Mouse (Mus musculus) CD4-positive, CD25-positive, alpha-beta regulatory T cell, adult 2 months (primary cell): Measurements from ENCODE around the gene Oip5.
"Not testable (repeated sequence)": the region's sequence is repeated elsewhere in the genome, so short reads cannot be mapped to it uniquely, and the experiment has no call there.

Experiments
- DNase-seq: peaks from one replicate; pipeline ENCODE4 v3.0.0-alpha.2; 2012; ENCODE audit warnings: low read depth, low spot score

Oip5 gene

GRCm38 (mm10) chr2:119618199-119618982 is at the start of gene Oip5, which contains the start of gene Nusap1:
Gene Oip5 (minus strand): TSS chr2:119618469.
Gene Nusap1 (plus strand): TSS chr2:119618298.
- DNase-seq = peak; percentile 97

- DNase-seq = not testable (repeated sequence)
These were observed 47.5 kb upstream of the Oip5 start for GRCm38 (mm10) chr2:119665744-119666143.

DNA sequence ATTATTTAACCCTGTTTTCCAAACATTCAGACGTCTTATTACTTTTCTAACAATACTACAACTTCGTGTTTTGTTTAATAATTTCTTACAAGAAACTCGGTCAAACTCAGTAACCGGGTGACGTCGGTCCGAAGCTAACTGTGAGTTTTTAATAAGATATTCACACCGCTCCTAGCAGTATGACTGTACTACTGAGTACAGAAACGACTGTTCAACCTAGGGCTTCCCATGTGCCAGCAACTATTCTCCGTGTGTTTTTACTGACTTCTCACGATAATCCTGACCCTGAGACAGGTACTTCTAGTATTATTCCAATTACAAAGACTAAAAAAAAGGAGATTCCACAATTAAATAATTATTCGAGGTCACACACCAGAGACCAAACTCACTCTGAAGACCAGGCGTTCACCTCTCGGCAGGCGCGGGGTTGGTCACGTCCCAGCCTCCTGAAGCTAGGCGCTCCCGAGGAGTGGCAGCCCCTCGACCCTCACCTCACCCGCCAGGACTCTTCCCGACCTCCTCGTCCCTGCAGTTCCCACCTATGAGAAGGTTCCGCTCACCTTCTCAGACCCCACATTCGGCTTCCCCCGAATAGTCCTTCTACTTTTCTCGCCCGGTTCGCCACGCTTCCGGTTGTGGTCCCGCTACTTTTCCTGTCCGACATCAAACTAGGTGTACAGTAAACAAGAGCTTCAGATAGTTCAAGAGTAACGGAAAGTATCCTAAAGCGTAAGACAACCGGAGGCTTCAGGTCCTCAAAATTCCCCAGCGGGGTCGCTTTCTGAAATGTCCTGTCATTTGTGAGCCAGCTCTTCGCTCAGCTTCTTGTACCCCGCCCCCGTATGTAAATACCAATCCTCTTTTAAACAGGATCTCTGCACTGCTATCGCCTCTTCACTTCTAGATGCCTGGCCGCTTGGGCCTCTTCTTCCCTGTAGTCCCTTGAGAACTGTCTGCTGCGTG is 44.2 kb upstream of the Oip5 start, which contains the start of gene Ndufaf1:
Gene Ndufaf1 (minus strand): TSS at position 608 of the 963 bp plus-strand sequence.
- DNase-seq = peak; percentile 78

DNA sequence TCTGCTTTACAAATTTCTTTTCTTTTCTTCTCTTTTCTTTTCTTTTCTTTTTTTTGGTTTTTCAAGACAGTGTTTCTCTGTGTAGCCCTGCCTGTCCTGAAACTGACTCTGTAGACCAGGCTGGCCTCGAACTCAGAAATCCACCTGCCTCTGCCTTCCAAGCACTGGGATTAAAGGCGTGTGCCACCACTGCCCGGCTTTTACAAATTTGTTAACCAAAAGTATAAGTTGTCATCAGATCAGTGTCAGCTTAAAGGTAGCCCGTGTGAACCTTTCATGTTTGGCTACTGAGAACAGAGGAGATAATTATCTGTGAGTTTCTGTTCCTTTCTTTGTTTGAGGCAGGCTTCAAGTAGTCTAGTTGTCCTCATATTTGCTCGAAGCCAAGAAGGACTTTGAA is 26.0 kb upstream of the Oip5 start:
- DNase-seq = no peak

DNA sequence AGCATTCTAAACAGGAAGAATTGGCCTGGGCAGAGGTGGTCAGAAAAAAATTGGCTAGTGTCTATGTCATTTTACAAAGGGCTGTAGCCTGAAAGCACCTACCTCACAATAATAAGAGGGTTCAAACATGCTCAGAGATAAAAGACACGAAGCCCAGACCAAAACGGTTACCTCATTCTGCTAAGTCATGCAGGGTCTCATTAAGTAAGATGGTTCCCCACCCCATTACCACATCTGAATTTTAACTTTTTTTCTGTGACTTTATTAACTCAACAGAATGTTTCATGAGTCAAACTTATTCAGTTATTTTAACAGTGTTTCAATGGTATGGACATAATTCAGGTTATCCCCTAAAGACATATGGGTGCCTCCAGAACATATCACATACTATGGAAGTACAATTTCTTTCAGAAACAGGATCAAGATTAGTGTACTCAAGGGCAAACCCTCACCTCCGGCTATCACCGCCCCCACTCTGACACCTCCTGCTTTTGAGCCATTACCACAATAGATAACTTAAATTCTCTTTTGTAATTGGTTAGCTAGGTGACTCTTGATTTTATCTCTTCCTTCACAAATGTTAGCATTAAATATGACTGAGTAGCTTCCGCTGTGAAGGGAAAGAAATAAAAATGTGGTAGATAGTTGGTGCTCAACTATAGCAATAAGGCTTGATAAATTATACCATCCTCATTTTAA is 23.1 kb upstream of the Oip5 start:
- DNase-seq = peak; percentile 40

DNA sequence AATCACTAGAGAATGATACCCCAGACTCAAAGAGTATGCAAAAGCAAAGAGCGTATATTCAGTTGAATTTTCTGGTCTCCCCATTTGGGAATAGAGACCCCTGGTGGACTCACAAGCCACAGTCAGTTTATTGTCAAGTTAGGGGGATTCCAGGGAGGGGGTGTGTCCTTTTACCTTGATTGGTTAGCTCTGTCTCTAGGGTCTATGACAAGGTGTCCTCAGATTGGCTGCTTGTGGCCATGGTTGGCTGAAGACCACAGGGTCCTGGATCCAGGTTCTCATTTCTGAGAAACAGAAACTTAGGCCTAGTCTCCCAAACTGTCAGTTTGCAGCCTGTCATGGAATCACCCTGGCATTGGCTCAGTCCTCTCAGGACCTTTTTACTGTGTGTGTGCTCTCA is 18.5 kb upstream of the Oip5 start:
- DNase-seq = peak; percentile 27

DNA sequence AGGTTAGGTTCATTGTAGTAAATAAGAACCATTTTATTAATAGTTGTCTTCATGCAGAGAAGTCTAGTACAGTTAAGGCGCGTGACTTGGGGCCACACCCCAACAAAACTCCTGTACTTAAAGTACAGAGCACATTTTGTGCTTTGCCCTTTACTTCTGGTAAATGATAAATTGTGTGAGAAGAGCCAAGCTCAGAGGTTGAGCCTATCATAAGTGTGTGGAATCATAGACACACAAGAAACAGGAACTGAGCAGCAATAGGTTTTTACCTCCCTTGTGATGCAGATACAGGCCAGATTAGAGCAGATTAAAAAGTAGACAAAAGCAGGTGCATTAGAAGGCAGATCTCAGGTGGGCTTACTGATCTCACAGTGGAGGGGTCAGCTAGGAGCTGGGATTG is 3.0 kb upstream of the Oip5 start:
- DNase-seq = no peak

DNA sequence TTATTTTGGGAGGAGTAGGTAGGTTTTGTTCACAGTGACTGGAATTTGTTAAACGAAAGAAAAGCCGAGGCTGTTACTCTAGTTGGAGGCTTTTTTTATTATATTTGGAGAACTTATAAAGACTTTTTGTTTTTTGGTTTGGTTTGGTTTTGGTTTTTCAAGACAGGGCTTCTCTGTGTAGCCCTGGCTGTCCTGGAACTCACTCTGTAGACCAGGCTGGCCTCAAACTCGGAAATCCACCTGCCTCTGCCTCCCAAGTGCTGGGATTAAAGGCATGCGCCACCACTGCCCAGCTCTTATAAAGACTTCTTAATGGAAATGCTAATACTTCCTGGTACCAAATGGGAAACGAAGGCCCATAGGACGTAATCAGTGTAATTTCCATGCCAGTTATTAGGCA is 733 bp upstream of the Oip5 start:
- DNase-seq = not testable (repeated sequence)

DNA sequence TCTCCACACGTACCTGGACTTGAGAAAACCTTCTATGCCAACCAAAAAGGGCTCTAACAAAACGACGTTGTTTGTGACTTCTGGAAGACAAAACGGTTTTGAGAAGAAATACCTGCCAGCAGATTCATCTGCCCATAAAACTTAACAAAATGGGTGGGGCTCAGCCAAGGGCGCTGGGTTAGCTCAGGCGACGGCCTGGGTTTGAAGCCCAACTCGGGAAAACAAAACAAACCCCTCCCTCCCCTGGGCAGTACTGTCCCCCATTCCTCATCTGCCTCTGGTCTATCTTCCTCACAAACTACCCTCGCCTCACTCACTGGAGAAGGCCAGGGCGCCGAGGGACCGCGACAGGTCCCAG is 449 bp downstream of the Oip5 start:
- DNase-seq = no peak

DNA sequence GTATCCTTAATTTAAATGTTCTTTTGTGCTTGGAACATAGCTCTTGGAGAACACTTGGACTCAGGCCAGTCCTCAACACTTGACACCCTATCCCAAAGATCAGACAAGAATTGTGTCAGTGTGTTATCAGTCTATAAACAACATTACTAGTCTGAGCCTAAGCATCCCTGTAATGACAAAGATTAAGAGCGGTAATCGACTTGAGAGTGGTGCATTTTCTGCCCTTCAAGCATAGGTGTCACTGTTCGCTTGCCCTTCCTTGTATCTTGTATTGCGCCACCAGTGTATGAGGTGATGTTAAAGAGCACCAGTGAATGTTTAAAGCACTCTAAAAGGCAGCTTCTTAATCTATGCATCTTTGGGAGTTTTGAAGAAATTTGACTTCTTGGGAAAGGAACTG is 11.2 kb downstream of the Oip5 start:
- peak; percentile 34 for DNase-seq

- no peak for DNase-seq
These were observed 12.8 kb downstream of the Oip5 start for GRCm38 (mm10) chr2:119605361-119605973.

GRCm38 (mm10) chr2:119603909-119604308 is 14.4 kb downstream of the Oip5 start:
- no peak for DNase-seq

GRCm38 (mm10) chr2:119602488-119602887 is 15.8 kb downstream of the Oip5 start:
- DNase-seq = no peak

DNA sequence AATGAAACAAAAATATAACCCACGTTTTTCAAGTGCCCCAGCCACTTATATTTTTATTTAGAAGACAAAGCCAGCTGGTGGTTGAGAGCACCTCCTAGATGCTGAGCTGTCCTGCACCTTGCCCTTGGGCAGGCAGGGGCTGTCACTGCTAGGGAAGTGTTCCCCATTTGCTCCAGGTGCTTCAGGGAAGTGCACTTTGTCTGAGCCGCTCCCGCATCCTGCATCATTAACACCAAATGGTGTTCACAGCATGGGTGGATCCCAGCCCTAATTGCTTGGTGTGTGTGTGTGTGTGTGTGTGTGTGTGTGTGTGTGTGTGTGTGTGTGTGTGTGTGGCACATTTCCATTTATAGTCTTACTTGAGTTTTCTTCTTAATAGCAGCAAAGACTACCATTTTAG is 16.7 kb downstream of the Oip5 start:
- DNase-seq = not testable (repeated sequence)

GRCm38 (mm10) chr2:119601027-119601426 is 17.2 kb downstream of the Oip5 start:
- no peak for DNase-seq

DNA sequence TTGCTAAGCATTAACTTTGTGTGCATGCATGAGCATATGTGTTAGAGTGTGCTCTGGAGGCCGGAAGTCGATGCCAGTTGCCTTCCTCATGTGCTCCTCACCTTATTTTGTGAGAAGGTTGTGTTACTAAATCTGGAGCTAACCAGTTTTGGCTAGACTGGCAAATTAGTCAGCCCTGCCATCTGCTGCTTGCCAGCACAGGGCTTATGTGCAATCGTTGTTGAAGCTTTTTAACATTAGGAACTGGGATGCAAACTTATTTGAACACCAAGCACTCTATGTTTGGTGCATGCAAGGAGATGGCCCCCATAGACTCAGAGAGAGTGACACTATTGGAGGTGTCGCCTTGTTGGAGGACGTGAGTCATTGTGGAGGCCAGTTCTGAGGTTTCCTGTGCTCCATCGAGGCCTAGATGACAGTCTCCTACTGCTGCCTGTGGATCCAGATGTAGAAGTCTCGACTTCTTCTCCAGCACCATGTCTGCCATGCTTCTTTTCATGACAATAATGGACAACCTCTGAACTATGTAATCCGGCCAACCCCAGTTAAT is 21.4 kb downstream of the Oip5 start:
- no peak for DNase-seq

DNA sequence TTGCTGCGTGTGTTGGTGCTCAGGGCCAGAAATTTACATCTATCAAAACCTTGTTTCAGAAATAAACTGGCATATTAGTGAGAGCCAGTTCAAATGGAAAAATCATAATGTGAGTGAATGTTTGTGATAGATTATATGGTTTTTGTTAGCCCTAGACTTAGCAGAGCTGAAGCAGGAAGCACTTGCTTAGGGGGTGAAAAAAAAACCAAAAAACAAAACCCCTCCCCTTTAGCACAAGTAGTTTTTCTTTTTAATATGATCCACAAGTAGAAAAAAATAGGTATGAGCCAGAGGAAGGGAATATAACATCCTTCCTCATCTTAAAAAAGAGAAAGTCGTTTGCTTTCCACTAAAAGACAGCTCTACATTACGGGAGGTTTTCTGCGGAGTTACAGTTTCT is 23.0 kb downstream of the Oip5 start:
- DNase-seq = no peak

DNA sequence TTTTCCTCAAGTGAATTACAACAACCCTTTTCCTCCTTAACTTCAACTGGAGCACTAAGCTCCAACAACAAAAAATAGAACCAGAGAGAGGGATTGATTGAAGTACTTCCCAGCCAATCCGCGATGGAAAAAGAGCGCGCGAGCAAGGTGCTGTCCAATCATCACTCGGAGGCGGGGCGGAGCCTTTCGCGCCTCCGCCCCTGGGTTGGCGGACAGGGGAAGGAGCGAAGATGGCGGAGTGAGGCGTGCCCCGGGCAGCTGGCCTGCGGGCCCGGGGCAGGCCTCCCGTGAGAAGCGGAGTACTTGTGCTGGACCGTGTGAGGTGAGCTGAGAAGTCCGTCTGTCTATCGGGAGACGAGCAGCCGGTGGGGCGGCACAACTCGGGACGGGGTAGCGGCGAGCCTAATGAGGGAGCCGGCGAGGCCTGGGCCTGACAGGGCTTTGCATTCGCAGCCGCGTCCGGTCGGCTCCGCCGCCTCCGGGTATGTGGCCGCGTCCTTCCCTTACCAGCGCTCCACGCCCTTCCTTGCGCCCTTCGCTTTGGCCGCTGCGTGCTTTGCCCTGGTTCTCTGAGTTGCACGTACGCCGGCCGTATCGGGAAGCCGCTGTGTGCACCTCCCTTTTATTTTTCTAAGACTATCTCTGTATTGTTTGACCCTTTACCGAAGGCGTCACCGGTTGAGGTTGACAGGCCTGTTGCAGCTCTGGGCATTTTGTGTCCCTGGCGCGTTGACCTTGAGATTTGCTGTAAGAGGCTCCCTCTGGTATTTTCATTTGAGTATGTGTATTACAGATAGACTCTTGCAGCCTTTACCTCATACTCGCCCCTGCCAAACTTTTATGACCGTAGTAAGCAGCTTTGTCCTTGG is 23.9 kb downstream of the Oip5 start:
- peak; percentile 97 for DNase-seq

DNA sequence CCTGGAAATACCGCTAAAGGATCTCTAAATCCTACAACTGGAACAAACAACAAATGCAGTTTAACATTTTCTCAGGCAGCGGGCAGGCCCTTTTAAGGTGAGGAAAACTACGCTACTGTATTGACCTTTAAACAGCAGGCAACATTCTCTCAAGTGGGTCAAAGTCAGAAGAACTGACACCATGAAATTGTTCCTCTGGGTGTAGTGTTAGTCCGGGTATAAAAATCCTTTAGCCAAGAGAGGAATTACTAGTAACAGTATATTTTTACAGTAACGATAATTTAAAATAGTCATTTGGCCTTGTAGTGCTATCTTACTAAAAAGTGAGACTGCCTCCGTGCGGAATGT is 24.5 kb downstream of the Oip5 start:
- no peak for DNase-seq

DNA sequence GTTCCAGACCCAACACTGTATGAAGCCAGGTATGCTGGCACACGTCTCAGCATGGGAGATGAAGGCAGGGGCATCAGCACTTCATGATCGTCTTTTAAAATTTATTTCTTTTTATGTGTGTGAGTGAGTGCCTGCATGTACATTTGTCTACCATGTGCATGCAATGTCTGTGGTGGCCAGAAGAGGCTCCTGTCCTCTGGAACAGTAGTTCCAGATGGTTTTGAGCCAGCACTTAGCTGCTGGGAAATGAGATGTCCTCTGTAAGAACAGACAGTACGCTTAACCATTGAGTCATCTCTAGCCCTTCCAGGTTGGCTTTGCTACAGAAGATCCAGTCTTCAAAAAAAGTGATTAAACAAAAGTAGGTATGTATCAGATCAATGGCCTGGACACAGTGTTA is 27.0 kb downstream of the Oip5 start:
- DNase-seq = peak; percentile 36
